Mouse (Mus musculus) midbrain, postnatal 0 days (tissue): ENCODE data around the gene Tmem143. TPM values are rescaled to one million over a fixed set of nuclear protein-coding genes. Genes with fewer than 3 reads are reported as not detected.

ENCODE experiments used
- ATAC-seq: fragments of 200-750 bp; cut with Nextera tagmentation; 2 replicates; pipeline ENCODE4 v1.8.0; 2017; ENCODE audit warnings: moderate number of reproducible peaks, mild to moderate bottlenecking, moderate TSS enrichment, moderate library complexity; ENCODE audit not compliant: low FRiP score
- DNase-seq: peaks from one replicate; pipeline ENCODE4 v3.0.0-alpha.2; 2015; ENCODE audit warnings: low spot score
- H3K27ac ChIP-seq: fragments of 300-500 bp; sonication (generic); 2 replicates; pipeline ENCODE4 v1.5.1; 2014; ENCODE audit warnings: low read depth, mild to moderate bottlenecking, low read length, mixed read lengths
- H3K27me3 ChIP-seq: fragments of 300-500 bp; sonication (generic); 2 replicates; pipeline ENCODE4 v1.6.1; 2014; ENCODE audit warnings: low read length, control low read depth, mixed read lengths; ENCODE audit not compliant: insufficient read depth
- H3K36me3 ChIP-seq: fragments of 300-500 bp; sonication (generic); 2 replicates; pipeline ENCODE4 v1.6.1; 2014; ENCODE audit warnings: low read length, control low read depth, mixed read lengths; ENCODE audit not compliant: insufficient read depth
- H3K4me1 ChIP-seq: fragments of 300-500 bp; sonication (generic); 2 replicates; pipeline ENCODE4 v1.6.1; 2014; ENCODE audit warnings: mild to moderate bottlenecking, control low read depth, antibody characterized with exemption, low read length, mixed read lengths; ENCODE audit not compliant: insufficient read depth
- H3K4me2 ChIP-seq: fragments of 300-500 bp; sonication (generic); 2 replicates; pipeline ENCODE4 v1.6.1; 2014; ENCODE audit warnings: low read depth, mild to moderate bottlenecking, low read length, mixed read lengths; ENCODE audit not compliant: poor library complexity, severe bottlenecking
- H3K4me3 ChIP-seq: fragments of 300-500 bp; sonication (generic); 2 replicates; pipeline ENCODE4 v1.5.1; 2014; ENCODE audit warnings: low read depth, mild to moderate bottlenecking, low read length, moderate library complexity
- H3K9ac ChIP-seq: fragments of 300-500 bp; sonication (generic); replicated peaks from 2 replicates; pipeline ENCODE4 v1.6.1; 2014; ENCODE audit warnings: mild to moderate bottlenecking, low read length, moderate library complexity, mixed read lengths; ENCODE audit not compliant: poor library complexity, severe bottlenecking
- H3K9me3 ChIP-seq: fragments of 300-500 bp; sonication (generic); 2 replicates; pipeline ENCODE4 v1.6.1; 2016; ENCODE audit warnings: low read length, control low read depth
- CTCF ChIP-seq: IDR thresholded peaks from 2 replicates; pipeline ENCODE4 v1.5.1; 2016; ENCODE audit warnings: antibody characterized with exemption, mild to moderate bottlenecking
- WGBS: fragments of 180-500 bp; shearing (Covaris S2); extraction: QIAGEN DNeasy Blood & Tissue Kit; methylation state at CpG from one replicate; pipeline ENCODE4 v1.1.7; 2014; 5-methylcytosine and 5-hydroxymethylcytosine counted together
- polyA plus RNA-seq: library from polyadenylated mRNA; unstranded; fragments of >200 nt; fragmentation: Nextera tagmentation; extraction: Ambion mirVana; gene quantifications from 2 replicates; pipeline ENCODE4 v1.2.1, GENCODE M21; 2015
- total RNA-seq: library from RNA; depleted of rRNA; stranded (reverse); fragments of >200 nt; gene quantifications from 2 replicates; pipeline ENCODE4 v1.2.3, GENCODE M21; 2014

Gene Tmem143
- total and polyA plus RNA-seq, 2 experiments from 2014 or later = 5.6 to 41.6 TPM

DNA sequence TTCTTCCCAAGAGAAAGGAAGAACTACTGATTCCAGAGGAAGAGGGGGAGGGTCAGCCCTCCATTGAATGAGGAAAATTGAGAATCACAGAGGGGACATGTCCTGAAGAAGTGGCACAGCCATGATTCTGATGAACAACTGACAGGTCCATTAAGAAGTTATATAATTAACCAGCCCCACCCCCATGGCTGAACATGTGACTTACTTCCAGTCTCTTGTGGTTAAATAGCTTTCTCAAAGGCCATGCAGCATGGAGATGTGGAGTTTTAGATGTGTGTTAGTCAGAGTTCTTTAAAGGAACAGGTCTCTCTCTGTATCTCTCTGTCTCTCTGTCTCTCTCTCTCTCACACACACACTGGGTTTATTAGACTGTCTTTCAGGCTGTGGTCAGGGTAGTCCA is 11.6 kb downstream of the Tmem143 start:
- no peaks in the 10 kb centered on the region for H3K9me3 ChIP-seq
- no peak overlapping the region for H3K4me2 ChIP-seq

DNA sequence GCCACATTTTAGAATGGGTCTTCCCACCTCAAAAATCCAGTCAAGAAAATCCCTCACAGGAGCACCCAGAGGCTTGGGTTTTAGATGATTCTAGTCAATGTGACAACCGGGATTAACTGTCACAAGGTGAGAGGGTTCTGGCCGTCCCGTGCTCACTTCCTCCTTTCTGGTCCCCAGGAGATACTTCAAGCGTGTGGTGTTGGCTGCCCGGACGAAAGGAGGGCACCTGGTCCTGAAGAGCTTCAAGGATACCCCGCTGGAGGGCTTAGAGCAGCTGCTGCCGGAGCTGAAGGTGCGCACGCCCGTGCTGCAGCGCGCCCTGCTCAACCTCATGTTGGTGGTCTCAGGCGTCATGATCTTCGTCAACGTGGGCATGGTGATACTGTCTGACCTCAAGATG is 12.4 kb downstream of the Tmem143 start:
- Histone ChIP-seq H3K36me3 (peaks cover 11% of the 10 kb centered on the region; the same call in 1 of the 2 replicates), H3K4me2 (no peak overlapping the region), H3K27me3 (no peaks in the 10 kb centered on the region), H3K4me3 (no peak overlapping the region), H3K9me3 (no peaks in the 10 kb centered on the region), H3K4me1 (no peaks in the 10 kb centered on the region), H3K9ac (no peak overlapping the region), H3K27ac (no peak overlapping the region)
- DNase-seq (no peak), ATAC-seq (no peak)
- no peak for TF ChIP-seq CTCF
- 97% methylated on average over 16 of the region's 16 CpGs for WGBS

More for the DNA sequence above, 11.6 kb downstream of the Tmem143 start:
- no peak overlapping the region for H3K9ac ChIP-seq
- peaks cover 8% of the 10 kb centered on the region; the same call in 1 of the 2 replicates for H3K36me3 ChIP-seq
- no peak overlapping the region for H3K4me3 ChIP-seq
- no peaks in the 10 kb centered on the region for H3K4me1 ChIP-seq
- H3K27me3 ChIP-seq = no peaks in the 10 kb centered on the region
- TF ChIP-seq CTCF = no peak
- no peak for DNase-seq
- H3K27ac ChIP-seq = no peak overlapping the region
- ATAC-seq = no peak

DNA sequence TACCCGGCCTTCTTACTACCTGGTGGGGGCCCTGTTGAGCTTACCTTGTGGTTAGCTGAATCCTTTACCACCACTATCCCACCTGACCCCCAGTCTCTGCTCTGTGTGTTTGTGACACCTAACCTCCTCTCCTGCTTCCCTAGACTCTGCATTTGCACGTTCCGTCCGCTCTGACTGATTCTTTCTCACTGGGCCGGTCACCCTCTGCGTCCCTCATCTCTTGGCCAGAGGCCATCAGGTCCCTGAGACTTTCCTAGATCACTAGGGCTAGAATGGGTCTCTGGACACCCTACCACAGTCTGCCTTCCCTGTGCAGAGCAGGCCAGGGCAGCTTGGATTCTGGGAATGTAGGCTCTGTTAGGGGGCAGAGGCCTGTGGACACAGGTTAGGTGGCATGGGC is 17.3 kb downstream of the Tmem143 start:
- Histone ChIP-seq H3K4me2 (no peak overlapping the region), H3K27me3 (no peaks in the 10 kb centered on the region), H3K36me3 (peaks cover 11% of the 10 kb centered on the region; the same call in 1 of the 2 replicates), H3K4me1 (peaks cover 11% of the 10 kb centered on the region; the same call in 1 of the 2 replicates), H3K9ac (0 out of 2 replicates have a peak overlapping the region, but pooled peaks have one; percentile 29), H3K27ac (no peak overlapping the region), H3K4me3 (no peak overlapping the region), H3K9me3 (no peaks in the 10 kb centered on the region)
- no peak for TF ChIP-seq CTCF
- ATAC-seq (no peak), DNase-seq (no peak)
- 90% methylated on average over 6 of the region's 6 CpGs for WGBS

DNA sequence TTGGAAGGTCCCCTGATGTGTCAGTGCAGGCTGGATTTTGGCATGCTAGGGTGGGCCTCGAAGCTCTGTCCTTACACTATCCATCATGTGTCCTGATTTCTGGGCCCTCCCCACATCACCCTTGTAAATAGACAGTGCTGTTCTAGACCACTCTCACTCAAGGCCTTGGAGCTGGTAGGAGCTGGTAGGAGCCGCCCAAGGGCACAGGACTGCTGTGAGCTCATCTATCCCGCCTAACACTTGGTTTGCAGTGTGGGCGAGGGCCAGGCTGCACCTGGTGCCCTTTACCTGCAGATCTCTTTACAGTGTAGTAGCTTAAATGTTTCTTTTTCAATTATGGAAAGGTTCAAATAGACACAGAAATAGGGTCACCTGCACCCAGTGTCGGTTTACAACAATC is 18.3 kb downstream of the Tmem143 start:
- Histone ChIP-seq H3K27ac (no peak overlapping the region), H3K36me3 (peaks cover 4% of the 10 kb centered on the region; the same call in 1 of the 2 replicates), H3K27me3 (no peaks in the 10 kb centered on the region), H3K4me3 (no peak overlapping the region), H3K4me1 (peaks cover 11% of the 10 kb centered on the region; the same call in 1 of the 2 replicates), H3K9ac (0 out of 2 replicates have a peak overlapping the region, but pooled peaks have one; percentile 8), H3K9me3 (no peaks in the 10 kb centered on the region), H3K4me2 (no peak overlapping the region)
- DNase-seq (no peak), ATAC-seq (no peak)
- no peak for TF ChIP-seq CTCF
- 91% methylated on average over 5 of the region's 5 CpGs for WGBS

DNA sequence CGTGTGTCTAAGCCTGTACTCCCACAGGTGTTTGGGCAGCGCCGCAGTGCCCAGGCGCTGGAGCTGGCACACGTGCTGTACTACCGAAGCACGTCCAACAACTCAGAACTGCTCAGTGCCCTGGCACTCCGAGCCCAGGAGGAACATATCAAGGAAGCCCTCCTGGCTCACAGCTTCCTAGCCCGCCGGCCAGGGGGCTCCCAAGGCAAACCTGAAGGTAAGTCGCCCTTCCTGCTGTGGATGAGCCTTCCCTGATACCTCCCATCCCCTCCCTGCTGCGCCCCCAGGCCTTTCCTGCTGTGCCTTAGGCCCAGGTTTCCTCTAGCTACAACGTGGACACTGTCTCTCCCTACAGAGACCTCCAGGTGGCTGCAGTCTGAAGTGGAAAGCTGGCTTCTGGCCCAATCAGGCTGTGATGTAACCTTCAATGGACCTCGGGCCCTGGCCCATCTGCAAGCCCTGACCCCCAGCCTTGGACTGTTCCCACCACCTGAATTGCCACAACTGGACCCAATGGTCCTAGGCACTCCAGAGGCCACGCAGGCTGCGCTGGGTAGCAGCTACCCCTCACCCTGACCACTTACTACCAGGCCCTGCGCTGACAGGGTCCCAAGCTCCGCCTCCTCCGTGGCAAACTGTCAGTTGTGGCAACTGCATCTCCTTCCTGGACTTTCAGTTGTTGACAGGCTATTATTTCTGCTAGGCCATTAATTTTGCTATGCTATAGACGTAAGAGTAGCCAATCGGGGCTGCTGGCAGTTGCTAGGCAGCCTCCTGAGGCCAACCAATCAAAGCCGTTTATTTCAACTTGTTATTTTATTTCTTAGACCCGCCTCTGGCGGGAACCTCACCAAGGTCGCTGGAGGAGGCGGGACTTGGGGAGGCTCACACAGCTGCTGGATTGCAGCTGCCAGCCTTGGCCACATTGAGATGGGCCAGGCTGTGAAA is 19.6 kb downstream of the Tmem143 start:
- Histone ChIP-seq H3K4me3 (peak overlapping the region; percentile 26; the same call in 1 of the 2 replicates), H3K4me1 (peaks cover 11% of the 10 kb centered on the region; the same call in 1 of the 2 replicates), H3K4me2 (peak overlapping the region; percentile 53), H3K36me3 (peaks cover 2% of the 10 kb centered on the region; the same call in 1 of the 2 replicates), H3K27ac (peak overlapping the region; percentile 83), H3K9me3 (no peaks in the 10 kb centered on the region), H3K9ac (peak overlapping the region; percentile 65), H3K27me3 (no peaks in the 10 kb centered on the region)
- 34% methylated on average over 26 of the region's 26 CpGs for WGBS
- TF ChIP-seq CTCF = peak; percentile 34
- DNase-seq = peak; percentile 96
- peak; percentile 90 for ATAC-seq
